Mouse (Mus musculus) heart, adult 11 months (tissue): ENCODE data around the gene Rpl34.
A peak's percentile ranks its signal among the peaks of the same experiment; 100 is the strongest.

Experiments used
- DNase-seq: peaks from one replicate; pipeline ENCODE4 v3.0.0; 2022

The Rpl34 gene

DNA sequence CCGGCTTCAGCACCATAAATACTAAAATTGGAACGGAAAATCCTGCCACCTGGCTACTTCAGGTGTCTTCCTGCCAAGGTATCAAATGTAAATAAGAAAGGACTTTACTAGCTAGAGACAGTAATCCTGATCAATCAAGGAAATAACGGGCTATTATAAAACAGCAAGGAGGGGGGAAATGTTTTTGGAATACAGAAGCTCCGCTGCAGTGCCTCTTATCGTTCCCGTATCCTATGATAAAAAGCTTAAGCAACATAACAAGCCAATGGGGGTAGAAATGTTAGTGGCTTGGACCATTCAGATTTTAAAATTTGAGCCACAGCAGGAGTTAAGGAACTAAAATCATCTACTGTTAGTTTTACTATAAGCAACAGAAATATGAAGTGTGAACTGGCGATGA, 20.1 kb downstream of the Rpl34 start:
- DNase-seq = no peak

DNA sequence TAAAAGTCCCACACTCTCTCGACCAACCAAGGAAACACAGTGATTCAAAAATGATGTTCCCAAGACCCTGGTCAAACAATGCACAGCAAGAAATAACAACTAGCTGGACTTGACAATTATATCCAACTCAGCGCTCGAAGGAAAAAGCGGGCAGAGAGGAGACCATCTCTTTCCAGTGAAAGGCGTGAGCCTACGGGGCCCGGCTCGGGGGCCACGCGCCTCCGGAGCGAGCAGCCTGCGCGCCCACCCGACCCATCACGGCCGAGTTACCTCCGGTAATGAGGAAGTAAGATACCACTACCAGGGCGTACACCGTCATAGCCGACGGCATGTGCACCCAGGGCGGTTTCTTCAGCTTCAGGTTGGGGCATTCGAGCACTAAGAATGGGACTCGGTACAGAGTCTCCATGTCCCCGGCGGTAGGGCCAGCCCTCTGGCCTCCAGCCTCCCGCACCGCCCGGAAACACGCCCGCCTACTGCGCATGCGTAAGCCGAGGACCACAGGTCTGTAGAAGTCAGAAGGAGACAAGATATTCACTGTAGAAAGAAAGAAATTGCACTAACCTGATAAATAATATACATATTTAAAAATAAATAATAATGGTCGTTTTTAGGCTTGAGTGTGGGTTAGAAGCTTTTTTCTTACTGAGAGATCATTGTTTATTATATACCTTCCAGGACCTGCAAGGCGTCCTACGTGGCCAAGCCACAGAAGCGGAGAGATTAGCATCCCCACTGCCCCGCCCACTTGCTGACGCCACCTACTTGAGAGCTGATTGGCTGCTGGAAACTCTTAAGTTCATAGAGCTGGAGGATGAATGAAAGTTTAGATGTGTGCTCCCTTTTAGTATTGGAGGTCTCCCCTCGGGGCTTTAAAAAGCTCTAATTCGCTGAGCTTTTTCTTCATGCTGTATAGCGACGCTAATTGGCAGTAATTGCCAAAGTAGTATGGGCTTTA, 21.0 kb downstream of the Rpl34 start, which contains the start of gene Ostc:
Gene Ostc, minus strand, starts transcription at position 478 of the 958 bp plus-strand sequence.
- peak; percentile 100 for DNase-seq

DNA sequence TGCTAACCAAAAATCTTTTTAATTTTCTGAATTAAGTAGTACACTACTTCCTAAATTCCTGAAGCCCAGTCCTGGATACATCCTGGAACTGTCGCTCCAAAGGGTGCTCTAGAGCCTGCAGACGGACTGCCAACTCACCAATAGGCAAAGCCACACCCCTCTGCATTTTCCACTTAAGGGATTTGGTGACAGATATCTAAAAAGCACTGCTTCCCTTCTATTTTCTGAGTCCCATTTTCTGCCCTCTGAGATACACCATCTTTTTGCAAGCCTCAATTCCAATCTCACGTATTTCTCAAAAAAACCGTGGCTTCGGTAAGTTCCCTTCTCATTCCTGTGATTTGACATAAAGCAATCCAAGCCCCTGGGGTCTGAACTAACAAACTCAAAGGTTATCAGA, 21.7 kb downstream of the Rpl34 start:
- no peak for DNase-seq

DNA sequence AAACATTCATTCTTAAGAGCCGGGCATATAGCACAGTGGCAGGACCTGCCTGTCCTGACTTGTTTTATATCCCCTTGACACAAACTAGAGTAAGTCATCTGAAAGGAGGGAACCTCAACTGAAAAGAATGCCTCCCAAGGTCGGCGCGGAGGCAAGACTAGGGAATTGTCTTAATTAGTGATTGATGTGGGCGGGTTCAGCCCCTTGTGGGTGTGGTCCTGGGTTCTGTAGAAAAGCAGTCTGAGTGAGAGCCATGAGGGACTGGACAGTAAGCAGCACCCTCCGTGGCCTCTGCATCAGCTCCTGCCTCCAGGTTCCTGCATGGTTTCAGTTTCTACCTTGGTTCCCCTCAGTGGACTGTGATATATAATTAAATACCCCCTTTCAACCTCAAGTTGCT, 27.9 kb downstream of the Rpl34 start:
- DNase-seq = no peak

DNA sequence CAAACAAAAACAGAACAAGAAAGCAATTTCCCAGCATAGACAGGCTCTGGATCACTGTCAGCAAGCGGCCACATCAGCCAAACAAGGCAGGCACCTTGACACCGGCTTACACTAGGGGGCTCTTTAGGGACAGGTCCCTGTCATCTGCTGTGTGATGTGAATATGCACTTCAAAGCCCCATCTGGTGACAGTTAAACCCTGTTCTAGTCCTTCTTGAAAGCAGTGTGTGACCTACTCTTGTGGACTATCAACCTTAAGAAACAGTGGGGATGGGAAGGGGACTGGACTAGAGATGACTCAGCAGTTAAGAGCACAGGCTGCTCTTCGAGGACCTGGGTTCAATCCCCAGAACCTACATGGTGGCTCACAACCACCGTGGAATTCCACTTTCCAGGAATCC, 32.6 kb downstream of the Rpl34 start:
- no peak for DNase-seq

DNA sequence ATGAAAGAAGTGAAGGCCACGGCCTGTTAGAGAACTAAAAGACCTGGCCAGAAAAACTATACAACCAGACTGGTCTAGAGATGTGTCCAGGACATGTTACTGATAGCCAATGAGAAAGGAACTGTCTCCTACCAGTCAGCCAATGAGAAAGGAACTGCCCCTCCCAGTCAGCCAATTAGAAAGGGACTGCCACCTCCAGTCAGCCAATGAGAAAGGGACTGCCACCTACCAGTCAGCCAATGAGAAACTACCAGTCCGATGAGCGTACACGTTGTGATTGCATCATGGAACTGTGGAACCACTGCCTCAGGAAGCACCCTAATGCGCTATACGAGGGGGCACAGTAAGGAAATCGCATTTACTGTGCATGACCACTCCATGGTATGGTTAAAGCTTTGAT, 35.5 kb downstream of the Rpl34 start:
- no peak for DNase-seq

DNA sequence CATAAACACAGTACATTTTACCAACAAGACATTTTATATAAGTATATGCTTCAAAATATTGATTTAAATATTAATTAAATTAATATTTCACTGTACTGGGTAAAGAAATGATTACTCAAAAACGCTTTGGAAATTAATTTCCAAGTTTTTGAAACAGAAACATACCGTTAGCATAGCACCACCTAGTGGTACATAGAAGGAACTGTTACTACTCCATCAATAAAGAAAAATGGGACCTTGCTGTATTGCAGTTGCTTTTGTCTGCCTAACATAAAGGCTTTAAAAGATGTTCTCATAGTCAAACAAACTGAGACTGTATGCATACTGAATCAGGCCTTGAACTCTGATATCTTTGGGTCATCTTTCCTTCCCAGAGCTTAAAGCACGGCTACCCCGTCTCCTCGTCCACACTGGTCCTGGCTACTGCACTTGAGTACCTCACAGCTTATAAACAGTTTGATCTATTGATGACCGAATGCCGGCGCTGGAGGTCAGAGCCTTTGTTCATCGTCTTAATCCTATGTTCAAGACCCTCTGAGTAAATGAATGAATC, 36.1 kb downstream of the Rpl34 start:
- DNase-seq = no peak

DNA sequence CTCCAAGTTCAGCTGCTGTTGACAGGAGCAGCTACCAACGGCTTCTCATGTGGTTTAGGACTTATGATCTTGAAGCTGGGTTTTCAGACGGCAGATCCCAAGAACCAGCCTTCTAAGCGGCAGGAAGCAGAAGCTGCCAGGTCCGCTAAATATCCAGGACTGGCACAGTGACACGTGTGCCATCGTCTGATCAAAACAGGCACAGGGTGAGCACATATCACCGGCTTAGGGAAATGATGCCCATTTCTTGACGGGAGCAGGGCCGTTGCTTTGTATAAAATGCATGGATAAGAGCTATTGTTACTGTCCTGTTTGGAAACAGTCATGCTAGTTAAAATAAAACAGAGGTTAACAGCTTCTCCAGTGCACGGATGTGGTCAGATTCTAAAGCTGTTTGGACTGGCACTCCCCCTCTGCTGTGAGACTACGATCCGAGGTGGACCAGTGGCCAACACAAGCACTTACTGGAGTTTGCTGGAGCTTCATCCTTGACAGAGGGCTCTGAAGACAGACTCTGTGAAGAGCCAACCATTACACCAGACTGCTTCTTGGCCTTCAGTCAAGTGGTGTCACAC, 38.5 kb downstream of the Rpl34 start:
- DNase-seq = no peak

DNA sequence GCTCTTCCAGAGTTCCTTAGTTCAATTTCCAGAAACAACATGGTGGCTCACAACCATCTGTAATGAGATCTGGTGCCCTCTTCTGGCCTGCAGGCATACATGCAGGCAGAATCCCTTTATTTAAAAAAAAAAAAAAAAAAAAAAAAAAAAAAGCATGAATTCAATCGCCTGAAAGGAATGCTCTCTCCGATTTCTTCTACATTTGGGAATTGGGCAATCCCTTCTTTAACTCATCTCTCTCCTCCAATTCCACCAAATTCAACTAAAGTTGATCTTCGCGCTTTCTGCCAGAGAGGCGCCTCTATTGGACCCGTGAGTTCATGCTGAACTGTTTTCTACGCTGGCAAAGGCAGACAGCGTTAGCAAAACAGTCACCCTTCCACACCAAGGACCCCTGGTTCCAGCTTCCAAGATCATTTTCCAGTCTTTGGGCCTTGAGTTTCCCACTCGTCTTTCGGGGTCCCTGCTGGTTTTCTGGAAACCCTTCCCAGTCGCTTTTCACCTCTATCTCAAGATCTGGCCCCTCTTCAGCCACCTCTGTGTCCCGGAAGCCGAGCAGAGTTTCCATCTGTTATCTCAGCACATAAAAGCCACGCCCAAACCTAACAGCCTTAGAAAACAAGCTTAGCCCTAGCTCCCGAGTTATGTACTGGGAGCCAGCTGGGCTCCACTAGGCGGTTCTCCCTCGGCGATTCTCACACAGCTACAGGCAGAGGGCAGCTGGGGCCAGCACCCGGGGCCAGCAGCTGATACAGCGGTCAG, 39.2 kb downstream of the Rpl34 start:
- peak; percentile 99 for DNase-seq

DNA sequence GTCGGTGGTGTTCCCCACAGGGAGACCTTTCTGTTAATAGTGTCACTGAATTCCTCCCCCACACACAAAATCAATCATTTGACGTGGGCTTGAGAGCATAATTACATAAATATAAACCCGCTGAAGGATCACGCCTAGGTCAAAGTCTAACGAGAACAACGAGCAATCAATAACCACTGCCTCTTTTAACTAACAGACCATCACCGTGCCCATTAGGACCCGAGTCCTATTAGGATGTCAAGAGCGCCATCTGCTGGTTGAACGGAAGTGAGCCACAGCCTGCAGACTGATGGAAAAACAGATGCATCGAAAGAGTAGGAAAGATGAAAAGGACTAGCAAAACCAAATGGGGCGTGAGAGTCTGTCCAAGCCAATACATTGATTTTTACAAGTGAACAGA, 40.6 kb downstream of the Rpl34 start:
- peak; percentile 90 for DNase-seq

DNA sequence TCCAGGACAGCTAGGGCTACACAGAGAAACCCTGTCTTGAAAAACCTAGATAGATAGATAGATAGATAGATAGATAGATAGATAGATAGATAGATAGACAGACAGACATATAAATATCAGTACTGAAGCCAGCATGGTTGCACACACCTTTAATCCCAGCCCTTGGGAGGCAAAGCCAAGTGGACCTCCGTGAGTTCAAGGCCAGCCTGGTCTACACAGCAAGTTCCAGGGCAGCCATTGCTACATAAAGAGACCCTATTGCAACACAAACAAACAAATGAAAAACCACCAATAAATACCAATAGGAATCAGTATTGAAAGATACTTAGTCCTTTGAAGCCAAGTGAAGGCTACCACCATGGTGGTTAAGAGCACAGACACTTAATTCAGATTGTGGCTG, 43.1 kb downstream of the Rpl34 start:
- peak; percentile 65 for DNase-seq

DNA sequence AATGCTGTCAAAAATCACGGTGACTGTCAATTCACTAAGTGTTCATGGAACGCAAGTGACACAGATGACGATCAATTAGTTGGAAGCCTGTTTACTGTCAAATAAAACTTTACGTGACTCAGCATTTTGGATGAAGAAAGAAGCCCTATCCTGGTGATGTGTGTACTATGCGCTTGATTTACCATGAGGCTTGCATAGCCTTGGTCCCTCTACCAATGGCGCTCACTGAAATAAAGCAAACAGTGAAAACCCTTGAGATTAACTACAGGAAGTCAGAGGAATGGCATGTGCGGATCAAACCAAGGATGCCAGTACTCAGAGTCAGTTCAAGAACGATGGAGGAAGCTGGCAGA, 45.2 kb downstream of the Rpl34 start:
- DNase-seq = peak; percentile 60

DNA sequence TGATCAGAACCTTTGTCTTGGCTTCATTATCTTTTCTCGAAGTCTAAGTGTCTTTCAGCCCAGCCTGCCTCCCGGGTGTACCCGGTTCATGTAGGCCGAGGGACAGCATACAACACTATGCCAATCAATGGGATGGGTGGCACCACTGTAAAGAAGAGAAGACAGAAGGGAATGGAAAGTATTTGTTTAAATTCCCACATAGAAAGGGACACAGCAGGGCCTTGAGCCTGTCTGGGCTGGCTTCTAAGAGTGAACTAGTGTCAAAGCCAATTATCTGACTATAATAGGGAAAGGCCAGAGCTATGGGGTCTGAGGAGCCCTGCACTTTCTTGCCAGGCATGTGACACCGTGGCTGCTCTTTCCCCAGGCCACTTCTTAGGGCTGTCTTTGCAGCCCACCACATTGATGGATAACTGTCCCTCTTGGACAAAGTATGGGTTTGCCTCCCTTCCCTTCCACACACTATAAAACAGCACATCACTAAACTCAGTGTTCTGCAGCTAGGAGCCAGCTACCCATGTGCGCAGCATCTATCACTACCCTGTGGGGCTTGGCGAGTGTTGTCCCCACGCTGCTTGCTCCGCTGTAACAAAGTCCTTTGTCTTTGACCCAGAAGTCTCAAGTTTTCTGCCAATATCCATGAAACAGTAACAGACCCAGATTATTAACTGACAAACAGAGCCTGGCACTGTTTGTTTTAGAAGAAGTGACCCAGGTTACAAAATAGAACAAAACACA, 45.8 kb downstream of the Rpl34 start:
- DNase-seq = peak; percentile 78

DNA sequence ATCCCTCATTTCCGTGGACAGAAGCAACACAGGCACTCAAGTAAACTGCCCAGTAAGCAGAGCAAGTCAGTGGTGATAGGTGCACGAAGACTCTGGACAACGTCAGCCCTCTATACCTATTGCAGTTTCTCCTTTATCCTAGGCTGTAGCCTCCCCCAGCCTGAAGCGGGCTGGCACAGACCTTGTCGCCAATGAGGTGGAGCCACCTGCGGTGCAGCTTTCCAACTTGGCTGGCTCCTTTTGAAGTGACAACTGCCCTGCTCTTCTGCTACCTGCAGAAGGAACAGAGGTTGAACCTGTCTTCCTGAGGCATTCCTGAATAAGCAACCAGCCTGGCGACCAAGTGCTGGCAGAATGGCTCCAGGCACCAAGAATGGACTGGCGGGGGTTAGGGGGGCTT, 46.4 kb downstream of the Rpl34 start:
- peak; percentile 80 for DNase-seq

DNA sequence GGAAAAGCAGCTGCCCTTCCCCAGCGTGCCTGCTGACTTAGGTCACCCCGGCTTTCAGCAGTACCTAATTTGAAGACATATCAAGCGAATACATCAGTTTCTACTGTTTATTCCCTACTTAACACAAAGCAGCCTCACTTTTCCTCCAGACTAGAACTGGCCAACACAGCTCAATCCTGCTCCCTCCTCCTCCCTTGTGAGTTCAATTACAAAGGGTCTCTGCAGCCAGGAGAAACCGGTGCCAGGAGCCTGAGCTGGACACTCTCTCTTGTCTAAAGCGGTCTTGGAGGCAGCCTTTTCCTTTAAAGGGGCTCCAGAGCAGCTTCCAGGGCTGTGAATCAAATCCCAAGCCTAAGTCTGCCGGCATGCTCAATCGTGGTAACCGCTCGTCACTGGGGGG, 48.0 kb downstream of the Rpl34 start:
- DNase-seq = peak; percentile 87

DNA sequence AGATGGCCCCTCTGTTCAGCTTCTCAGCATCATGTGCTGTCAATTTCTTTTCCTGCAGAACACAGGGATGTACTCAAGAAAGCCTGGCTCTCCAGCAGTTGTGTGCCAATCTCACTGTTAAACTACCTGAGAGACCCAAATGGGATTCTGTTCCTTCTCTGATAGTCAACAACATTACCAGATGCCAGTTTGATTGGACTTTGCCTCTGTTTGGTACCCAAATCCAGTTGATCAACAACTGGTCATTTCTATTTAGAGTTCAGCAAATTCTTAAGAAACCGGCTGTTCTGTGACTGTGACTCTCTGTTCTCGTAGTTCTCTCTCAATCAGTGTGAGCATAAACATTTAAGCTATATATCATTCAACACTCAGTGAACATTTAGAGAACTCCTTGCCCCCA, 49.0 kb downstream of the Rpl34 start:
- peak; percentile 48 for DNase-seq

DNA sequence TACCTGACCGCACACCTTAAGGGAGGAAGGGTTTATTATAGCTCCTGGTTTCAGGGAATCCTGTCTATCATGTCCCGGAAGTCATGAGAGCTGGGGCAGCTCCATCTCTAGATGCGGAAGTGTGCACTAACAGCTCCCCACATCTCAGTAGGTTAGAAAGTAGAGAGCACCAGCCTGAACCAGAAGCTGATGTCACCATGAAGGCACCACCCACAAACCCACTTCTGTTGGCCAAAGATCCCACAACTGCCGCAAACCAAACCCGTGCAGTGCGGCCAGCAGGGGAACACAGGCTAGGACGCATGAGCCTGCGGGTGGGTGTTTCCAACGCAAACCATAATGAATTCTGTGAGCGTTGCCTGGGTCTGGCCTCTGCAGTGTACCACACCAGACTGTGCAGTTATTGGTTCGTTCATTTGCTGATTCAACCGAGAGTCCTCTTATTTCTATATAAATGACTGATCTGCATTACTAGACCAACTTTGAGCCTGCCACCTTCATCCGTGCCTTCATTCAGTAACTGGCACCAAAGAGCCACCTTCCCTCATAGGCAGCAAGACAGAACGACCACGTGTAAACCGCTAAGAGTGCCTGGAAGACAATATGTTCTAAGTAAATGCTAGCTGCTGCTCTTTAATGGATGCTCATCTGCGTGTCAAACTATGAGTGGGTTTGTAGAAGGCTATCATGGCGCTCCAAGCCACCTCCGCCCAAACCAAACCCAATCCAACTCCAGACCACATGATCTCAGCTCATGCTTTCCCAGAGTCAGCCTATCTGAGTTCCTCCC, 52.3 kb downstream of the Rpl34 start:
- peak; percentile 73 for DNase-seq
